Mouse (Mus musculus) liver, embryonic 13.5 days (tissue): Measurements from ENCODE around the gene Ppy. TPM values are rescaled to one million over a fixed set of nuclear protein-coding genes. Genes with fewer than 3 reads are reported as not detected.

ENCODE experiments used
- ATAC-seq: fragments of 200-750 bp; cut with Nextera tagmentation; 2 replicates; pipeline ENCODE4 v1.8.0; 2017; ENCODE audit warnings: low read depth, mild to moderate bottlenecking, moderate number of reproducible peaks, moderate library complexity
- DNase-seq: peaks from one replicate; pipeline ENCODE4 v3.0.0; 2022
- H3K27ac ChIP-seq: fragments of 300-500 bp; sonication (generic); 2 replicates; pipeline ENCODE4 v1.5.1; 2015; ENCODE audit warnings: moderate library complexity, mild to moderate bottlenecking, inconsistent platforms
- H3K27me3 ChIP-seq: fragments of 300-500 bp; sonication (generic); 2 replicates; pipeline ENCODE4 v1.6.1; 2015; ENCODE audit warnings: mild to moderate bottlenecking, inconsistent platforms
- H3K36me3 ChIP-seq: fragments of 300-500 bp; sonication (generic); 2 replicates; pipeline ENCODE4 v1.6.1; 2015; ENCODE audit warnings: mild to moderate bottlenecking, inconsistent platforms
- H3K4me1 ChIP-seq: fragments of 300-500 bp; sonication (generic); replicated peaks from 2 replicates; pipeline ENCODE4 v1.6.1; 2015; ENCODE audit warnings: inconsistent platforms
- H3K4me2 ChIP-seq: fragments of 300-500 bp; sonication (generic); 2 replicates; pipeline ENCODE4 v1.6.1; 2015; ENCODE audit warnings: inconsistent platforms, mild to moderate bottlenecking, moderate library complexity
- H3K4me3 ChIP-seq: fragments of 300-500 bp; sonication (generic); replicated peaks from 2 replicates; pipeline ENCODE4 v1.5.1; 2015; ENCODE audit warnings: mild to moderate bottlenecking, inconsistent platforms
- H3K9ac ChIP-seq: fragments of 300-500 bp; sonication (generic); 2 replicates; pipeline ENCODE4 v1.6.1; 2015; ENCODE audit warnings: mild to moderate bottlenecking, inconsistent platforms
- H3K9me3 ChIP-seq: fragments of 300-500 bp; sonication (generic); replicated peaks from 2 replicates; pipeline ENCODE4 v1.6.1; 2016; ENCODE audit warnings: inconsistent platforms
- WGBS: fragments of 180-500 bp; shearing (Covaris S2); methylation state at CpG from one replicate; pipeline ENCODE4 v1.1.7; 2015; ENCODE audit not compliant: insufficient replicate concordance; 5-methylcytosine and 5-hydroxymethylcytosine counted together
- polyA plus RNA-seq: library from polyadenylated mRNA; unstranded; fragments of >200 nt; fragmentation: Nextera tagmentation; extraction: Ambion mirVana; gene quantifications from 2 replicates; pipeline ENCODE4 v1.2.1, GENCODE M21; 2015

Gene Ppy
- polyA plus RNA-seq, 1 experiment from 2014 or later: not detected

- peaks cover 5% of the 10 kb centered on the region; the same call in 1 of the 2 replicates for H3K9me3 ChIP-seq
- no peaks in the 10 kb centered on the region for H3K27me3 ChIP-seq
- peak within 1 kb of the TSS; percentile 96 for H3K27ac ChIP-seq
- H3K9ac ChIP-seq: peak within 1 kb of the TSS; percentile 93
- peaks cover 20% of the 10 kb centered on the region for H3K36me3 ChIP-seq
- H3K4me2 ChIP-seq: peak within 1 kb of the TSS; percentile 95
- peaks cover 56% of the 10 kb centered on the region for H3K4me1 ChIP-seq
- WGBS: under 1% methylated on average over 49 of the region's 49 CpGs
- peak within 1 kb of the TSS; percentile 79 for H3K4me3 ChIP-seq
- ATAC-seq: peak; percentile 82
- DNase-seq: peak; percentile 88
Observed at GRCm38 (mm10) chr11:102087931-102088898, 12.9 kb downstream of the Ppy start, which contains the start of gene Mpp2. TSS of gene Mpp2 (minus strand) at chr11:102088515.

- H3K4me1 ChIP-seq: peaks cover 61% of the 10 kb centered on the region
- peak overlapping the region; percentile 79 for H3K4me3 ChIP-seq
- H3K36me3 ChIP-seq: peaks cover 21% of the 10 kb centered on the region
- H3K9me3 ChIP-seq: peaks cover 5% of the 10 kb centered on the region; the same call in 1 of the 2 replicates
- under 1% methylated on average over 39 of the region's 39 CpGs for WGBS
- peak; percentile 39 for ATAC-seq
- H3K27ac ChIP-seq: peak overlapping the region; percentile 96
- H3K27me3 ChIP-seq: no peaks in the 10 kb centered on the region
- peak overlapping the region; percentile 95 for H3K4me2 ChIP-seq
- H3K9ac ChIP-seq: peak overlapping the region; percentile 93
- DNase-seq: peak; percentile 64
Observed at GRCm38 (mm10) chr11:102087081-102087751, 13.9 kb downstream of the Ppy start.

- no peak for DNase-seq
- Histone ChIP-seq H3K4me1 (peaks cover 67% of the 10 kb centered on the region), H3K4me3 (peak overlapping the region; percentile 79), H3K27me3 (peaks cover 4% of the 10 kb centered on the region; the same call in 1 of the 2 replicates), H3K4me2 (peak overlapping the region; percentile 95), H3K9me3 (peaks cover 5% of the 10 kb centered on the region; the same call in 1 of the 2 replicates), H3K9ac (peak overlapping the region; percentile 93), H3K36me3 (peaks cover 21% of the 10 kb centered on the region), H3K27ac (peak overlapping the region; percentile 96; the same call in 1 of the 2 replicates)
- WGBS: 34% methylated on average over 3 of the region's 3 CpGs
- ATAC-seq: no peak
Observed at GRCm38 (mm10) chr11:102086331-102086730, 14.8 kb downstream of the Ppy start.

GRCm38 (mm10) chr11:102084159-102084558 is 17.0 kb downstream of the Ppy start:
- Histone ChIP-seq H3K4me3 (no peak overlapping the region), H3K36me3 (peaks cover 35% of the 10 kb centered on the region), H3K4me1 (peaks cover 57% of the 10 kb centered on the region), H3K27ac (no peak overlapping the region), H3K9ac (no peak overlapping the region), H3K4me2 (no peak overlapping the region), H3K27me3 (peaks cover 4% of the 10 kb centered on the region; the same call in 1 of the 2 replicates), H3K9me3 (peaks cover 5% of the 10 kb centered on the region; the same call in 1 of the 2 replicates)
- whole genome bisulfite sequencing: 68% methylated on average over 7 of the region's 7 CpGs
- DNase-seq: no peak
- ATAC-seq: no peak

- WGBS: 60% methylated on average over 4 of the region's 4 CpGs
- H3K4me1 ChIP-seq: peaks cover 55% of the 10 kb centered on the region
- DNase-seq: no peak
- no peak overlapping the region for H3K9ac ChIP-seq
- H3K9me3 ChIP-seq: peaks cover 5% of the 10 kb centered on the region; the same call in 1 of the 2 replicates
- H3K4me3 ChIP-seq: no peak overlapping the region
- no peak overlapping the region for H3K4me2 ChIP-seq
- peaks cover 43% of the 10 kb centered on the region for H3K36me3 ChIP-seq
- no peak overlapping the region for H3K27ac ChIP-seq
- H3K27me3 ChIP-seq: peaks cover 4% of the 10 kb centered on the region; the same call in 1 of the 2 replicates
- no peak for ATAC-seq
Observed at GRCm38 (mm10) chr11:102083193-102083592, 17.9 kb downstream of the Ppy start.

- Histone ChIP-seq H3K27me3 (peaks cover 4% of the 10 kb centered on the region; the same call in 1 of the 2 replicates), H3K4me3 (peak overlapping the region; percentile 40), H3K4me1 (peaks cover 55% of the 10 kb centered on the region), H3K9me3 (peaks cover 5% of the 10 kb centered on the region; the same call in 1 of the 2 replicates), H3K9ac (peak overlapping the region; percentile 60), H3K27ac (no peak overlapping the region), H3K36me3 (peaks cover 51% of the 10 kb centered on the region), H3K4me2 (peak overlapping the region; percentile 66)
- peak; percentile 70 for ATAC-seq
- WGBS: 2% methylated on average over 18 of the region's 18 CpGs
- peak; percentile 44 for DNase-seq
Observed at GRCm38 (mm10) chr11:102082322-102082721, 18.8 kb downstream of the Ppy start.

GRCm38 (mm10) chr11:102073722-102074121 is 27.4 kb downstream of the Ppy start:
- 83% methylated on average over 14 of the region's 14 CpGs for WGBS
- no peak for ATAC-seq
- no peak overlapping the region for H3K9ac ChIP-seq
- H3K4me2 ChIP-seq: no peak overlapping the region
- peaks cover 45% of the 10 kb centered on the region for H3K36me3 ChIP-seq
- no peak overlapping the region for H3K4me3 ChIP-seq
- DNase-seq: no peak
- peaks cover 20% of the 10 kb centered on the region for H3K4me1 ChIP-seq
- H3K27ac ChIP-seq: no peak overlapping the region
- H3K9me3 ChIP-seq: no peaks in the 10 kb centered on the region
- peaks cover 13% of the 10 kb centered on the region for H3K27me3 ChIP-seq

- Histone ChIP-seq H3K27ac (no peak overlapping the region), H3K36me3 (peaks cover 35% of the 10 kb centered on the region), H3K9ac (no peak overlapping the region), H3K4me1 (peaks cover 15% of the 10 kb centered on the region), H3K4me3 (no peak overlapping the region), H3K4me2 (no peak overlapping the region), H3K27me3 (peaks cover 13% of the 10 kb centered on the region), H3K9me3 (no peaks in the 10 kb centered on the region)
- DNase-seq (no peak), ATAC-seq (no peak)
- 22% methylated on average over 5 of the region's 5 CpGs for WGBS
Observed at GRCm38 (mm10) chr11:102072729-102073128, 28.4 kb downstream of the Ppy start.

GRCm38 (mm10) chr11:102070426-102070825 is 30.7 kb downstream of the Ppy start:
- H3K27ac ChIP-seq: no peak overlapping the region
- WGBS: 20% methylated on average over 13 of the region's 13 CpGs
- ATAC-seq (no peak), DNase-seq (no peak)
- H3K27me3 ChIP-seq: peaks cover 13% of the 10 kb centered on the region
- H3K9ac ChIP-seq: no peak overlapping the region
- no peak overlapping the region for H3K4me2 ChIP-seq
- peaks cover 15% of the 10 kb centered on the region; the same call in 1 of the 2 replicates for H3K36me3 ChIP-seq
- H3K4me3 ChIP-seq: no peak overlapping the region
- H3K4me1 ChIP-seq: peaks cover 10% of the 10 kb centered on the region
- H3K9me3 ChIP-seq: no peaks in the 10 kb centered on the region

- 56% methylated on average over 11 of the region's 11 CpGs for WGBS
- no peak overlapping the region for H3K27ac ChIP-seq
- H3K4me3 ChIP-seq: no peak overlapping the region
- peaks cover 13% of the 10 kb centered on the region for H3K27me3 ChIP-seq
- no peak for DNase-seq
- H3K4me2 ChIP-seq: no peak overlapping the region
- ATAC-seq: no peak
- H3K9ac ChIP-seq: no peak overlapping the region
- H3K4me1 ChIP-seq: peaks cover 10% of the 10 kb centered on the region
- no peaks in the 10 kb centered on the region for H3K9me3 ChIP-seq
- peaks cover 14% of the 10 kb centered on the region; the same call in 1 of the 2 replicates for H3K36me3 ChIP-seq
Observed at GRCm38 (mm10) chr11:102069633-102070032, 31.5 kb downstream of the Ppy start.

GRCm38 (mm10) chr11:102068969-102069368 is 32.1 kb downstream of the Ppy start:
- Histone ChIP-seq H3K4me2 (no peak overlapping the region), H3K4me3 (no peak overlapping the region), H3K9me3 (no peaks in the 10 kb centered on the region), H3K27ac (no peak overlapping the region), H3K36me3 (peaks cover 15% of the 10 kb centered on the region), H3K27me3 (peaks cover 13% of the 10 kb centered on the region), H3K9ac (no peak overlapping the region), H3K4me1 (peaks cover 6% of the 10 kb centered on the region; the same call in 1 of the 2 replicates)
- WGBS: 27% methylated on average over 2 of the region's 2 CpGs
- no peak for DNase-seq
- peak; percentile 53; the same call in 1 of the 2 replicates for ATAC-seq
